Mouse (Mus musculus) urinary bladder, adult 2 months (tissue): Measurements from ENCODE around the gene Zfp408. TPM values are rescaled to one million over a fixed set of nuclear protein-coding genes. Genes with fewer than 3 reads are reported as not detected.

Source experiments
- DNase-seq: peaks from one replicate; pipeline ENCODE4 v3.0.0; 2022; ENCODE audit warnings: low spot score
- polyA plus RNA-seq: library from polyadenylated mRNA; depleted of rRNA; stranded (reverse); fragments of >200 nt; gene quantifications from 2 replicates; pipeline ENCODE4 v1.2.3, GENCODE M21; 2012; rRNA removed

The Zfp408 gene
- polyA plus RNA-seq, result 15.3 and 16.5 TPM in 2 replicates

DNA sequence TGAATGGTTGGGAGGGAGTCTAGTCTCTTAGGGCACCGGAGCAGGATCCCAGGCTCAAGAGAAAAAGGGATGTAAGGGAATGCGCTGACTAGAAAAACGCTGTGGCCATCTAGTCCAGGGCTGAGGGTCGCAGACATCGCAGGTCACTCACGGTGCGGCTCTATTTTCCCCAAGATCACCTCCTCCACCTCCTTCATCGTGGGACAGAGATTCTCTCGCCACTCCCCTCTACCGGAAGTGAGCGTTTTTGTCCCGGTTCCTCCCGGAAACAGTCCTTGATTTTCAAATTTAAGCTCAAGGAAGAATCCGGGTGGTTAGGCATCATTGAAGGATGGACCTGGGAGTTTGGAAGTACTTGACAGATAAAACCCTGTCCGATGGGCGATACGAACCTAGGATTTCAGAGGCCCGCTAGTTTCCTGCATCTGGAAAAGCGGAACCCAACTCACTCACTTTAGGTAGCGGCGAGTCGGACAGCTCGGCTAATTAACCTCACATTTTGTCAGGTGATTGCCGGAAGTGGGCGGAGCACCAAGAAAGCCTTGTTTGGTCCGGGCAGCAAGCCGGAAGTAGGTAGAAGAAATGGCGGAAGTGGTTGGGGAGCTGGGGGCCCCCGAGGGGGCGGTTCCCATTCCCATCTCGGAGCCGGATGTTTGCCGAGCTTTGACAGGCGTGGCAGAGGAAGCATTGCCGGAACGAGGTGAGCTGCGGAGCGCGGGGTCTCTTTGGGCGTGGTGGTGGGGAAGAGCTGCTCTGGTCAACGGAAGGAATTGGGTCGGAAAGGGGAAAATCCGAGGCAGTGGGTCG lies at the start of gene Zfp408, which contains the start of gene Arhgap1:
TSS of gene Zfp408 (minus strand) at position 239 of the 807 bp plus-strand sequence.
TSS of gene Arhgap1 (plus strand) at position 308 of the 807 bp plus-strand sequence.
- peak; percentile 81 for DNase-seq

DNA sequence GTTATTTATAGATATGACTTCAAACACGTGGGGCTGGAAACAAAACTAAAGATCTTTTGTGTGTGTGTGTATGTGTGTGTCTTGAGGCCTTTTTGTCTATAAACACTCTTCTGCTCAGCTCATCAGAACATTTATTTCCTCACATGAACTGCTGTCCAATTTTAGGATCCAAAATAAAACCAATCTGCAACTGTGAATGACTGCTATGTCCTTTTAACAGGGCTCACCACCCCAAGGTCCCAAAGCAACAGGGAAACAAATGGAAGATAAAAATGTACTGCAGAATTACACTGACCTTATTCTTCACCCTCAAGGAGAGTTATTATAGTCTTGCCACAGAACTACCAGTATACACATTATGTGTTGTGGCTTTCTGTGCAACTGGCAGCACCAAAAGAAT lies 49.6 kb upstream of the Zfp408 start:
- no peak for DNase-seq

DNA sequence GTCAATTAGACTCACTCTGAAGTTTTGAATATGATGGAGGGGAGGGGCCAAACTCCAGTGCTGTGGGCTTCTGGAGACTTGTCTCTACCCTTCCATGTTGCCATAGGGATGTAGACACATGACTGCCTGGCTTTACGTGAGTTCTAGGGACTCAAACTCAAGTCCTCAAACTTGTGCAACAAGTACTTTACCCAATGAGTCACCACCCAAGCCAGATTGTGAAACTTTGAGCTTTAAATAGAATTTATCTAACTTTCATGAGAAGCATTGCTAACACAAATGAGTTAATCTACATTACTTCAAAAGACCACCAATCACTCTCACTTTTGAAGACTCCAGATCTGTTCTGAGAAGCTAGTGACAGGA lies 46.6 kb upstream of the Zfp408 start:
- DNase-seq, result no peak

DNA sequence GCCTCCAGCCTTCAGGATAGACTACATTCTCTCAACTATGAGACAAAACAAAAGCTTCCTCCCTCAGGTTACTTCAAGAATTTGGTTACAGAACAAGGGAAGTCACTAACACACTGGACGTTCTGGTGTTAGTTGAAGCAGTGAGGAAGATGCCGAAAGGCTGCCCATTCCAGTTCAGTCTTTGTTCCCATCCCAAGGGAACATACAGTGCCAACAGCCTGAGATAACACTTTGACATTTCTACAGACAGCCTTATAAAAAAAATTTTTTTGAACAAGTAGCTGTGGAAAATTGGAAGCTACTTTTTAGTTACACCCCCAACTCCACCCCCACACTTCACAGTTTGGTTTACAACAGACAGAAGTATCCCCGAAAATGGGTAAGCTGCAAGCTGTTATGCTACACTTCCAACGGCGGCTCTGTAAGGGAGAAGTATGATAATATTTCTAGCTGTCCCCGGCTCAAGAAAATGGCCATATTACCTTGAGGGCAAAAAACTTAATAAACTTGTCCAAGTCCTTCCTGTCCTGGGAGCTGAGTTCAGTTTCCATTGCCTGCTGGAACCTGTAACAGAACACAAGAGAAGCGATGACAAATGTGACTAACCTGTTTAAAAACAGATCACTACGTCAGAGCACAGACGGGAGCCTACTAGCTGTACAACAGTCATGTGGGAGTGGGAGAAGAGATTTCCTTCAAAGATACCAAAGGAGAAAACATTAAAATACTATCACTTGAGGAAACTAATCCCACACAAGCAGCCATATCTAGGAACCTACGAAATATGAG lies 46.0 kb upstream of the Zfp408 start:
- DNase-seq, result no peak

DNA sequence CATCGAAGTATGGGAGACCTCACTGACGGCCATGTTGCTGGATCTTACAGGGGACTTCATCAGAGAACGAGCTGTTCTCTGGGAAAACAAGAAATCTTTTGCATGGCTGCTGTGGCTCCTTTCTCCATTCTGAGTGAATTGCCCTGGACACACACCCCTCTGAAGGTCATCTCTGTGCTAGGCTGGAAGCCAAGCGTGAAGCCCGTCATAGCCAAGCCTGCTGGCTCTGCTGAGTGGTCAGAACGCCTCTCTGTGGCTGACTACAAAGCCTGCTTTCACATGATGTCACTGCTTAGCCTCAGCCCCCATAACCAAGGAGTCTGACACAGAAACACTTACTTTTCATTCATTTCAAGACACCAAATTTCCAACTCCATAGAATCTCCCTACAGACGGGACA lies 39.9 kb upstream of the Zfp408 start:
- no peak for DNase-seq

DNA sequence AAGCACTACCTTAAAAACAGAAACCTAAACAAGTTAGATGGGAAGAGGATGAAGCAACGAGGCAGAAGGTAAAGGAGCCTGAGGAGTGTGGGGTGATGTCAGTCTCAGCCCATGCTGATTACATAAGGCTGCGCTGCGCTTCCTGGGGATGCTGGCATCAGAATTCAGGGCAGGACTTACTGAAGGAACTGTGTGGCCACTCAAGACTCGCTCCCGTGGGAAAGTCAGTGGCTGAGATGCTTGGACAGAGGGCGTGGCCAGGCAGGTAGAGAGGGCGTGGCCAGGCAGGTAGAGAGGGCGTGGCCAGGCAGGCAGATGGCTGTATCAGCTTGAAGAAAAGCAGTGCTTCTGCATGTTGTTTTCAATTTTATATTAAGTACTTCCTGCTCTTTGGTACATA lies 34.3 kb upstream of the Zfp408 start:
- DNase-seq, result no peak

DNA sequence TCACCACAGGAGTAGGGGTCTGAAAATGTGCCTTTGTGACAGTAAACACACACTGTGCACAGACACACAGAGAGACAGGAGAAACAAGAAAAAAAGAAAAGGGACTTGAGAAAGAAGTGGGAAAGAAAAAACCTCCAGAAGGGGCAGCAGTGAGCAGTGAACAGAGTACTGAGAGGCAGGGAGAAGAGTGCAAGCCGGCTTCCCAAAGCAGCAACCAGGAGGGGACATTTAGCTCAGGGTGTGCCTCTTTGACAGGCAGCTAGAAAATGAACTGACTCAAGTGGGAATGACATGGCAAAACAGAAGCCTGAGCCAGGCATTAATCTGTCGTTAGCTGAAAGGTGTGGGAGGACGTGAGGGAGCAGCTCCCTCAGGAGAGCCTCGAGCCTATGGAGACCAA lies 33.3 kb upstream of the Zfp408 start:
- DNase-seq, result no peak

DNA sequence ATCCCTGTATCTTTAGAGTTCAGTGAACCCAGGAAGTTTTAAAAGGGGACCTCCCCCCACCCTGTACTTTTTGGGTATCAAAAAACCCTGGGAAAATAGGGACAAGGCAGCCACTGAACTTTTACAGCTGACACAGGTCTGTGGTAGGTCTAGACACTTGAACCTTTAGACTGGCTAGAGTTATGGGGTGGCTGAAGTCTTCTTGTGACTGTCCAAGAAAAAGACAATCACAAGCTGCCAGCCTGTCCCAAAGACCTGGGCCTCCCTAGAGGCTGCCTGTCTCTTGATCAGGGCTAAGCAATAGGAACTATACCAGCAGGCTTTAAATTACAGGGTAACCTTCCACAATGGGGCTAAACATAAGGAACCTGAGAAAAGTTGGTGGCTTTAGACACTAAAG lies 27.4 kb upstream of the Zfp408 start:
- DNase-seq, result no peak

DNA sequence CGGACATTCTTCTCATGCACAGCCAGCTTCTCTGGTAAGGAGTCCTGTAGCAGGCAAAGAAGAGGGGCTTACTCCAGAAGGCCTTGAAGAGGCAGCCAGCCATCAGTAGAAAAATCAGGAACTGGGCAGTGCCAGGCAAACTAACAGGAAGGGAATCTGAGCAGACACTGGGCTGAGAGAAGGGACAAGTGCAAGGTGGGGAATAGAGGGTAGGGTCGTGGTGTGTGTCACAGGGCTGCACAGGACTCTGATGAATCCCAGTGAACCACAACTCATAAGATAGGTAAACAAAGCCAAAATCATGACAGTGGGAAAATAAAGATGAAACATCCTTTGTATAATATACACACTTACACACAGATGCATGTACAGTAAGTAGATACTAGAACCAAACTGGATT lies 26.8 kb upstream of the Zfp408 start:
- DNase-seq, result no peak

DNA sequence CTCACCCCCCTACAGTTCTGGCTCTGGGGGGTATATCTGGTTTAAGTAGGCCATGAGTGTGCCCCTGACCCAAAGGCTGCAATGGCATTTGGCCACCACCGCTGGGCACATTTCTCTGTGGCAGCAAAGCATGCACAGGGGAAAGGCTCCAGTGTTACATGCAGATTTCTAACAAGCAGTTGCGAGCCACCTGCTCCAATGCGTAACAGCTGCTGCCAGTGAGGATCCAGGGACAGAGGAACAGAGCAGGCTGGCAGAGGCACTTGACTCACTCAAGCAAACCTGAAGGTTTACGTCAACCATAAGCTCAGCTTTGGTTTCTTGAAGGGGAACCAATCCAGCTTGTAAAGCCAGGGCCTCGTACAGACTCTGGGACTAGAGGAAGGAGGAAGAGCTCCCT lies 25.3 kb upstream of the Zfp408 start:
- no peak for DNase-seq

DNA sequence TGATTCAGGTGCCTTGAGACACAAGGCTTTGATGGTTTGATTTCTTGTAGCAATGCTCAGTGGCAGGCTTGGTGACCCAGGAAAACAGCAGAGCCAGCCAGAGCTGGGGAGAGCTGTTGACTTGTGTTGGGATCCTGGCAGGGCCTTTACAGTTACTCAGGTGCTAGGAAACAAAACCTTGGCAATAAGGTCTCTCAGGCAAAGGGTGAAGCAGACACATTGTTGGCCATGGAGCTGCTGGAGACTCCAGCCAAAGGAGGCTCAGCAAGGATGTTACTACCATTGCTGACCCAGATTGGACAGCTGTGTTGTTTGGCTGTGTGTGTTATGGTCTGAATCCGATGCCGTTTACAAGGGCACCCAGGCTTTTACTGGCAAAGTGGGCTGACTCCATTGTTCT lies 24.0 kb upstream of the Zfp408 start:
- no peak for DNase-seq

DNA sequence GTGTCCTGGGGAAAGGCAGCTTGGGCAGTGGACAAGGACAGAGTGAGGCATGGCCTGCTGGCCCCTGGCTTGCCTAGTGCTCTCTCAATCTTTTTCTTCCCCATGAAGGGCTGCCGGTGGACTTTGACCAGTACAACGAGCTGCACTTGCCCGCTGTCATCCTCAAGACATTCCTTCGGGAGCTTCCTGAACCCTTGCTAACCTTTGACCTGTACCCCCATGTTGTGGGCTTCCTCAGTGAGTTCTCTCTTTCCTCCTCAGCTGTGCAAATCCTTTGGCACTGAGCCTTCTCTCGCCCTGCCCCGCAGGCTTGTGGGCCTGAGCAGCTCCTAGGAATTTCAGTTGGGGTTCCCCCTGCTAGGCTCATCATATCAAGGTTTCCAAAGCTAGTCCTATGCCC lies 20.4 kb upstream of the Zfp408 start:
- DNase-seq, result no peak

DNA sequence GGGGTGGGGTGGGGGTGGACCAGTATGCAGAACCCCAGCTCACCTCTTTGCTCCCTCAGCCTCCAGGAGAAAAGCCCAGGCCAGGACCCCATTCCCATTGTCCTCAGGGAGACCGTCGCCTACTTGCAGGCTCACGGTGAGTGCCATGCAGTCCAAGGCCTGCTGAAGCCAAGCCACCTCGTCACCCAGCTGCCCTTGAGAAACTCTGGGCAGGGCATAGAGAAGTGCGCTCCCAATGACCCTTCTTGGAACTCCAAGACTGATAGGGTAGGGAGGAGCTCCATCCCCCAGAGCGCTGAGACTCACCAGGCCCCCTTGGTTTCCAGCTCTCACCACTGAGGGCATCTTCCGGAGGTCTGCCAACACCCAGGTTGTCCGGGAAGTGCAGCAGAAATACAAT lies 19.7 kb upstream of the Zfp408 start:
- no peak for DNase-seq

DNA sequence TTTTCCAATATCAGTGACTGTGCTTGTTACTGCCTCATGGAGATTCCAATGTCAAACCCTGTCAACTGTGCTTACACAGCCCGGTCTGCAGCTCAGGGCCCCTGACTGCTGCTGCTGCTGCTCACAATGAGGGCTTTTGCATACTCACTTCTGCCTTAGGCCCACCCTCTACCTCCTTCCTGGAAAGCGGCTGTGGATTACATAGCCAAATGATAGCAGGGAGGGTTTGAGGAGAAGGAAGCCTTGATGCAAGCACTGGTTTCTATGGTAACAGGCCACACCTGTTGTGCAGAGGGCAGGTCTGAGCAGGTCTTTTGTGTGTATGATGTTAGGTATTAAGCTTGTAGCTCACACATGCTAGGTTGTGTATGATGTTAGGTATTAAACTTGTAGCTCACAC lies 18.2 kb upstream of the Zfp408 start:
- DNase-seq, result no peak

DNA sequence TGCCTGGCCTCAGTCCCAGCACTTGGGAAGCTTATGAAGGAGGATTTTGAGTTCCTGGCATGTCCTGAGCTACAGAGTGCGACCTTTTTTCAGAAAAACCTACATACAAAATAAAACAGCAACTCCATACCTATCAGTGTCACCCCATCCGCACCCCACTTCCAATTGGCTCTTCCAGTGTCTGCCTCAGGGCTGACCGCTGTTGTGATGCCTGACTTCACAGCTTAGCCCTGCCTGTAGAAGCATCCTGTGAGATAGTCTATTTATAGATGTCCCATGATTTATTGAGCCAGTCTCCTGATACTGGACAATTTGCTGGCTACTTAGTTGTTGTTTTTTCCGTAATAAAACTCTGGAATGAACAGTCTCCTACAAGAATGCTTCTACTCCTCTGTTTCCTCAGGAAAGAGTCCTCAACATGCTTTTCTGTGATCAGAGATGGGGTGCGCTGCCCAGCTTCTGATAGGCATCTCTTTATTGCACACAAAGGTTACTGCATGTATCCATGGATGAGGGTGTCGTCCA lies 16.9 kb upstream of the Zfp408 start:
- no peak for DNase-seq

DNA sequence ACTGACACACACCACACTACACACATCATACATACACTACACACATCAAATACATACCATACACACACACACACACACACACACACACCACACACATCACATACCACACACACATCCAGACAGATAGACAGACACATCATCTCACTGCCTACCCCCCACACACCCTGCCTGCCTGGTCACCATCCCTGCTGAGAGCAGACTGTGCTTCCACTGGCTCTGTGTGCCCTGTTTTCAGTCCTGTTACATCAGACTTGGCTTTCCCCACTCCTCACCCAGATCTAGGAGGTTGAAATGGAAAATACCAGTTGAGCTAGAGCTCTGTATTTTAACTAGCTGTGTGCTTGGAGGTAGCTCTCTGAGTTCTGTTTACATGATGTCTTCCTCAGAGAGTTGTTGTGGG lies 15.2 kb upstream of the Zfp408 start:
- no peak for DNase-seq

DNA sequence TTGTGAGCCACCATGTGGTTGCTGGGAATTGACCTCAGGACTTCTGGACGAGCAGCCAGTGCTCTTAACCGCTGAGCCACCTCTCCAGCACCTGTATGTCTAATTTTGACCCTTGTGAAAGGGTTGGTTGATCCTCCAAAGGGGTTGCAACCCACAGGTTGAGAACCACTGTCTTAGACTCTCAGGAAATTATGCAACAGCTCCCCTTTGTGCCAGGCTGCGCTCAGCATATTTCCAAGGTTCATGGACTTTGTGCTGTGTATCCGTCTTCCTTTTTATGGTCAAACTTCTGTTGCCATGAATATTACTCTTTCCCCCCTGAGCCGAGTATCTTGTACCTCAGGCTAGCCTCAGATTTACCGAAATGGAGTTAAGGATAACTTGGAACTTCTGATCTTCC lies 11.4 kb upstream of the Zfp408 start:
- DNase-seq, result no peak

DNA sequence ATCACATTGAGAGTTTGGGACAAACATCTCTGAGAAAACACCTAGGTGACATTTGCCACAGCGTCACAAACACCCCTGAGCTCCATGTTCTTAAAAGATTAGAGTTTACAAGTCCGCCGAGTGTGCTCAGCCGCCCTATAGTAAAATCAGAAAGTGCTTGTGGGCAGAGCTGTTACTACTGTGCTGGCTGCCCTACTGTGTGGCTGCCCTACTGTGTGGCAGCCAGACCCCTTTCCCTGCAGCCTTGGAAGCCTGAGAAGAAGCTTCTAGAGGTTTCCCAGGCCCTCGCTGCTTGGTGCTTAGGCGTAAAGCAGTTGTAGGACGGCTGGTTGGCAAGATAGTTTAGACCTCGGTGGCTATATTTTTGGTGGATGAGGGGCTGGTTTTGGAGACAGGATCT lies 10.1 kb upstream of the Zfp408 start:
- DNase-seq, result no peak

DNA sequence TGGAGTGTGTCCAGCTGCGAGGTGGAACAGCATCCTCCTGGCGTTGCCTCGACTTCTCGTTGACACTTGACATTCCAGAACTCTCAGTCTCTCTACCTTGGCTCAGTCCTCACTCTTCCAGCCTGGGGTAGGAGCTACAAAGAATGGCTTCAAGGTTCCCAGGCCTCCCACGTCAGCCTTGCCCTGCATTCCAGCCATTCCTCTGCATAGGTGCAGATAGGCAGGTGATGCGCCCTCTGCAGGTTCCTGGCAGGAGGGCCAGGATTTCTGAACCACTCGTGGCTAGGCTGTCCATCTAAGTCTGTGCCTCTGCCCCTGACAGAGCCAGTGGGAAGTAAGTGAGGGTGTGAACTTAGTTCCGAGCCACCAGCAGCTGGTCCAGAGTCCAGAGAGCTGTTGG lies 7.2 kb upstream of the Zfp408 start:
- DNase-seq, result no peak

DNA sequence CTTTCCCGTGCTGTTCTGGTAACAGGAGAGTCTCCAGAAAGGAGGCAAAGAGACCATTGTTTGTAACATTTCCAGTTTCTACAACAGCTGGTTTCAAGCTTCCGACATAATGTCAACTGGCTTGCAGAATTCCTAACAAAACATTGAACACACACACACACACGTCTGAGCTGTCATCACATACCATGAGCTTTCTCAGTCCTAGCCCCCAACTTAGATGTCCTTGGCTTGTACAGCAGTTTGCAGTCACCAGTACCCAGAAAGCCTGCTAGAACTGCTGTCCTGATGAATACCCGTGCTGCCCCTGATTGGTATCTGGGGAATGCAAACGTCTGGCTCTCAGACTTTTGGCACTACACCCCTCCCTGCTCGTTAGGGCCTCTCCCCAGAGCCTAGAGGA lies 6.2 kb upstream of the Zfp408 start:
- DNase-seq, result no peak

DNA sequence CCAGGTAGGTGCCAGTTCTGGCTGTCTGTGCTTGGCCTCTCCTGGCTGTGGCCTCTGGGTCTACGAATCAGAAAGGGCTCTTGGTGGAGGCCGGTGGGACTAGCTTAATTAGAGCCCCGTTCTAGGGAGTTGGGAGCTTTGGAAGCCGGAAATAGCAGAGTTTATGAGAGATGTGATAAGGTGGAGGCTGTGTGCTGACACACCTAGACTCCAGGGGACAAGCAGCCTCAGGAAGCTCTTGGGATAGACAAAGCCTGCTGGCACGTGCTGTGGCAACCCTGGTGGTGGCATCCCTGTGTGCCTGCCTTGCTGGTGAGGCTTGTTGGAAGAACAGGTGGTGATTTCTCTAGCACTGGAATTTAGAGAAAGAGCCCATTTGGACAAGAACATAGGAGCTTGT lies 5.8 kb upstream of the Zfp408 start:
- DNase-seq, result no peak

DNA sequence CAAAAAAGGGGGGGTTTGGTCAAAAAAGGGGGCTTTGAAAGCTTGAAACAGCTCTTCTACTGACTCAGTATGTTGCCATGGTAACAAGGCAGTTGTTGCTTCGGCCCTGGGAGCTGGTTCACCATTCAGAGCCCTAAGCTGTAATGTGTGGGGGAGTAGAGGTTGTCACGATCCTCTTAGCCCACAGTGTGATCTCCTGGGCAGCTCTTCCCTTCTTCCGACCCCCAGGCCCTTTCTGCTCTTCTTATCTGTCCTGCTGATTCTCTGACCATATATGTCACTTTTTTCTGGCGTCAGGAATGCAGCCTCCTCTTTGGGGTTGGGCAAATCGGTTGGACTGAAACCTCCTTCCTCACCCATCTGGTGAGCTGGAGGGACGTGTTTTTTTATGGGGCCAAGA lies 3.3 kb upstream of the Zfp408 start:
- no peak for DNase-seq
